ENCODE assay signal across 8 mouse cellular contexts in genomic region chr2:33215700-33216509, GRCm38 (mm10). TPM values are rescaled to one million over a fixed set of nuclear protein-coding genes. Genes with fewer than 3 reads are reported as not detected.
DNase-seq lines count a peak whose midpoint lies in the region; ATAC-seq and TF ChIP-seq lines count a peak whose summit lies in the region.

TSS of gene Angptl2 (plus strand) at chr2:33216069.

- peak; percentile 38; the same call in 1 of the 2 replicates for TF ChIP-seq POLR2A in brain, embryonic 14.5 days (IDR thresholded peaks at IDR 0.05; ENCODE audit: borderline replicate concordance, extremely low read depth, insufficient read depth, insufficient read length, poor library complexity, severe bottlenecking)

- TF ChIP-seq CTCF in brain, embryonic 14.5 days (IDR thresholded peaks at IDR 0.05; ENCODE audit: borderline replicate concordance, extremely low read depth, insufficient read depth, insufficient read length), result 0 out of 2 replicates have a peak, but pooled peaks have one; percentile 4

- peak within 1 kb of the TSS; percentile 69 for H3K4me3 ChIP-seq in heart, embryonic 12.5 days
- H3K4me3 ChIP-seq in kidney, embryonic 15.5 days (replicated peaks), result peak within 1 kb of the TSS; percentile 60
- peak within 1 kb of the TSS; percentile 57 for H3K4me3 ChIP-seq in limb, embryonic 15.5 days
- peak within 1 kb of the TSS; percentile 22 for H3K4me3 ChIP-seq in midbrain, embryonic 16.5 days (ENCODE audit: low read depth, low read length)
- H3K4me3 ChIP-seq in stomach, embryonic 15.5 days (replicated peaks), result peak within 1 kb of the TSS; percentile 53

- peaks cover 6% of the 10 kb centered on the region for H3K36me3 ChIP-seq in heart, embryonic 12.5 days
- no peaks in the 10 kb centered on the region for H3K36me3 ChIP-seq in kidney, embryonic 15.5 days
- no peaks in the 10 kb centered on the region for H3K36me3 ChIP-seq in limb, embryonic 15.5 days
- H3K36me3 ChIP-seq in midbrain, embryonic 16.5 days (ENCODE audit: control insufficient read depth, insufficient read depth, low read length), result no peaks in the 10 kb centered on the region
- no peaks in the 10 kb centered on the region for H3K36me3 ChIP-seq in stomach, embryonic 15.5 days

- peak within 1 kb of the TSS; percentile 91 for H3K9ac ChIP-seq in heart, embryonic 12.5 days
- H3K9ac ChIP-seq in kidney, embryonic 15.5 days, result peak within 1 kb of the TSS; percentile 68
- peak within 1 kb of the TSS; percentile 70 for H3K9ac ChIP-seq in limb, embryonic 15.5 days
- peak within 1 kb of the TSS; percentile 37 for H3K9ac ChIP-seq in midbrain, embryonic 16.5 days (ENCODE audit: low read depth, low read length)
- H3K9ac ChIP-seq in stomach, embryonic 15.5 days, result peak within 1 kb of the TSS; percentile 60

- WGBS in heart, embryonic 12.5 days, result 2% methylated on average over 22 of the region's 22 CpGs
- under 1% methylated on average over 22 of the region's 22 CpGs for WGBS in kidney, embryonic 15.5 days
- 1% methylated on average over 22 of the region's 22 CpGs for WGBS in limb, embryonic 15.5 days
- 3% methylated on average over 22 of the region's 22 CpGs for WGBS in midbrain, embryonic 16.5 days
- WGBS in stomach, embryonic 15.5 days, result 2% methylated on average over 22 of the region's 22 CpGs

- peak within 1 kb of the TSS; percentile 95 for H3K27ac ChIP-seq in heart, embryonic 12.5 days (ENCODE audit: poor library complexity, severe bottlenecking)
- H3K27ac ChIP-seq in kidney, embryonic 15.5 days, result peak within 1 kb of the TSS; percentile 95
- peak within 1 kb of the TSS; percentile 85 for H3K27ac ChIP-seq in limb, embryonic 15.5 days
- peak within 1 kb of the TSS; percentile 63 for H3K27ac ChIP-seq in midbrain, embryonic 16.5 days (ENCODE audit: low read length)
- peak within 1 kb of the TSS; percentile 87 for H3K27ac ChIP-seq in stomach, embryonic 15.5 days

- ATAC-seq in heart, embryonic 12.5 days (ENCODE audit: insufficient number of reproducible peaks, low FRiP score), result peak; percentile 93
- ATAC-seq in kidney, embryonic 15.5 days (replicated peaks; ENCODE audit: low FRiP score), result peak; percentile 96
- peak; percentile 96 for ATAC-seq in limb, embryonic 15.5 days (ENCODE audit: insufficient number of reproducible peaks, low FRiP score, low TSS enrichment, low read depth)
- peak; percentile 86 for ATAC-seq in midbrain, embryonic 16.5 days
- ATAC-seq in stomach, embryonic 15.5 days (ENCODE audit: insufficient read depth, low FRiP score, low read depth), result peak; percentile 95

- H3K4me2 ChIP-seq in heart, embryonic 12.5 days, result peak within 1 kb of the TSS; percentile 94
- peak within 1 kb of the TSS; percentile 88 for H3K4me2 ChIP-seq in kidney, embryonic 15.5 days
- peak within 1 kb of the TSS; percentile 78 for H3K4me2 ChIP-seq in limb, embryonic 15.5 days
- H3K4me2 ChIP-seq in midbrain, embryonic 16.5 days (ENCODE audit: low read length), result peak within 1 kb of the TSS; percentile 51
- peak within 1 kb of the TSS; percentile 59 for H3K4me2 ChIP-seq in stomach, embryonic 15.5 days

- no peaks in the 10 kb centered on the region for H3K9me3 ChIP-seq in heart, embryonic 12.5 days (replicated peaks)
- no peaks in the 10 kb centered on the region for H3K9me3 ChIP-seq in kidney, embryonic 15.5 days (replicated peaks)
- H3K9me3 ChIP-seq in limb, embryonic 15.5 days, result no peaks in the 10 kb centered on the region
- H3K9me3 ChIP-seq in midbrain, embryonic 16.5 days (replicated peaks; ENCODE audit: control insufficient read depth, low read length, poor library complexity, severe bottlenecking), result no peaks in the 10 kb centered on the region
- no peaks in the 10 kb centered on the region for H3K9me3 ChIP-seq in stomach, embryonic 15.5 days

- peak; percentile 80 for DNase-seq in CD4-positive, CD25-positive, alpha-beta regulatory T cell, adult 2 months (ENCODE audit: low read depth, low spot score)
- DNase-seq in brain, embryonic 14.5 days (ENCODE audit: low read depth), result peak; percentile 97
- peak; percentile 88 for DNase-seq in fibroblast of lung, adult 2 months (ENCODE audit: low read depth)

- H3K27me3 ChIP-seq in heart, embryonic 12.5 days (replicated peaks), result no peaks in the 10 kb centered on the region
- no peaks in the 10 kb centered on the region for H3K27me3 ChIP-seq in kidney, embryonic 15.5 days
- H3K27me3 ChIP-seq in limb, embryonic 15.5 days, result no peaks in the 10 kb centered on the region
- H3K27me3 ChIP-seq in midbrain, embryonic 16.5 days (ENCODE audit: control insufficient read depth, insufficient read depth, low read depth, low read length), result no peaks in the 10 kb centered on the region
- H3K27me3 ChIP-seq in stomach, embryonic 15.5 days (replicated peaks), result no peaks in the 10 kb centered on the region

- H3K4me1 ChIP-seq in heart, embryonic 12.5 days (replicated peaks), result peaks cover 56% of the 10 kb centered on the region
- peaks cover 64% of the 10 kb centered on the region for H3K4me1 ChIP-seq in kidney, embryonic 15.5 days
- peaks cover 53% of the 10 kb centered on the region for H3K4me1 ChIP-seq in limb, embryonic 15.5 days
- peaks cover 22% of the 10 kb centered on the region for H3K4me1 ChIP-seq in midbrain, embryonic 16.5 days (ENCODE audit: control insufficient read depth, insufficient read depth, low read length)
- H3K4me1 ChIP-seq in stomach, embryonic 15.5 days, result peaks cover 38% of the 10 kb centered on the region

RNA-seq across cellular contexts. Expression of gene Angptl2, which starts in this region (rescaled TPM):
- 12.4 and 17.2 TPM in 2 replicates for polyA plus RNA-seq in brain, embryonic 14.5 days (2012; rRNA removed)
- 54.6 and 54.7 TPM in 2 replicates for polyA plus RNA-seq in heart, embryonic 12.5 days (2016; fragmentation: Nextera tagmentation; extraction: Ambion mirVana)
- polyA plus RNA-seq in kidney, embryonic 15.5 days (2015; fragmentation: Nextera tagmentation; extraction: Ambion mirVana), result 35.0 and 40.9 TPM in 2 replicates
- polyA plus RNA-seq in limb, embryonic 15.5 days (2015; fragmentation: Nextera tagmentation; extraction: Ambion mirVana), result 112 and 135 TPM in 2 replicates
- 9.8 and 10.6 TPM in 2 replicates for polyA plus RNA-seq in midbrain, embryonic 16.5 days (2015; fragmentation: Nextera tagmentation; extraction: Ambion mirVana)
- 44.8 and 45.2 TPM in 2 replicates for polyA plus RNA-seq in stomach, embryonic 15.5 days (2015; fragmentation: Nextera tagmentation; extraction: Ambion mirVana)

Comparison
In these comparisons a context has a peak if more than half of its experiments do, and no peak if none do; other contexts are left out.
1. Peak in every context shown above with its lines: DNase-seq, ATAC-seq, H3K4me3 ChIP-seq and H3K27ac ChIP-seq.
2. H3K9ac ChIP-seq: peak in every context shown above with its lines; median percentile 91 in heart, embryonic 12.5 days; 70 in limb, embryonic 15.5 days; 68 in kidney, embryonic 15.5 days; 60 in stomach, embryonic 15.5 days; 37 in midbrain, embryonic 16.5 days.